In the genomic region with DNA sequence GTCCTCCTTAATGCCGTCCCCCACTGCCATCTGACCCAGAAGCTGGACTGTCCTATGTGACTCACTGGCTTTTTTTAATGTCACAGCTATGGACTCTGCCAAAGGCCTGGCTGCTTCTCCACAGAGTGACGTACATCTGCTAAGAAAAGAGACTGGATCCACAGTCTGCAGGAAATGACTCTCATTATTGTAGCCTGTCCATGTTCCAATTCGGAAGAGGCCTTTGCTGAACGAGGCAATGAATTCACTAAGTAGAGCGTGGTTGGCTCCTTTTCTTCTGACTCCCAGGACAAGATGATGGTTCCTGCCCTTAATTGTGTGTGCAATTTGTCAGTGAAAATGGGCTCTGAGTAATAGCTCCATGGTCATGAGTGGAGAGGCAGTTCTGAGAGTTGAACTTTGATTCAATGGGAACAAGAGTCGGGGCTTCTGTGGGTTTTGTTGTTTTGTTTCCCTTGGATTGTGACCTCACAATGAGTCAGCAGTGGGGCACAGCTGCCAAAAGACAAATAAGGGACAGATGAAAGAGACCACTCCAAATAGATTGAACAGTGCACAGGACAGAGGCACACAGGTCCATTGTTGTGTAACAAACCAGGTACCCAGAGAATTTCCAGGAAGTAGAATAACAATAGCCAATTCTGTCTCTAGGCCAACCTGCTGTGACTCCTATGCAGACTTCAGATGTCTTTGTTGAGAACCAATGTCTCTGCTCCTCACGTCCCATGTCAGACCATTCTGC, we compare ENCODE assay signal across 8 mouse cellular contexts.
A peak's percentile ranks its signal among the peaks of the same experiment; 100 is the strongest.
DNase-seq lines count a peak whose midpoint lies in the region; TF ChIP-seq lines count a peak whose summit lies in the region.
"Had no signal": no experiment of that assay in that cellular context is flagged by ENCODE, and none has a peak within 500 bp of the region (broad histone marks: within the 10 kb centered on the region; RNA-seq: fewer than 3 reads in every experiment).

No protein-coding gene starts in this region.

- H3K36me3 ChIP-seq in C2C12 (ENCODE audit: control insufficient read depth, insufficient read depth) = no peaks in the 10 kb centered on the region
- H3K36me3 ChIP-seq: hindbrain, embryonic 12.5 days had no signal

- peak; percentile 92 for DNase-seq in Muller cell, postnatal 12 days (ENCODE audit: inconsistent ontology term)
- DNase-seq in fibroblast of lung, adult 2 months (ENCODE audit: low read depth) = peak; percentile 33
- peak; percentile 39 for DNase-seq in kidney, adult 9 months
- no peak for DNase-seq in layer of hippocampus, postnatal 14 days (ENCODE audit: low spot score in 2 of 2)
- no peak for DNase-seq in ovary, postnatal 36 days (ENCODE audit: low spot score)
- DNase-seq in spleen, postnatal 4 days (ENCODE audit: low spot score in 2 of 2) = no peak

- no peaks in the 10 kb centered on the region for H3K27me3 ChIP-seq in C2C12 (ENCODE audit: control insufficient read depth, insufficient read depth, insufficient read length)
- H3K27me3 ChIP-seq: hindbrain, embryonic 12.5 days had no signal

- no peaks in the 10 kb centered on the region for H3K79me2 ChIP-seq in C2C12 (ENCODE audit: control insufficient read depth, insufficient read depth)

- no peak overlapping the region for H3K4me3 ChIP-seq in C2C12 (ENCODE audit: insufficient read depth, poor library complexity, severe bottlenecking)
- H3K4me3 ChIP-seq: hindbrain, embryonic 12.5 days had no signal

- no peaks in the 10 kb centered on the region for H3K79me3 ChIP-seq in C2C12 (ENCODE audit: low read depth)

- no peak overlapping the region for H3ac ChIP-seq in C2C12 (ENCODE audit: control insufficient read depth, insufficient read length, low read depth)

- TF ChIP-seq CTCF in C2C12 (IDR thresholded peaks at IDR 0.05; ENCODE audit: control insufficient read depth, insufficient read depth, insufficient read length) = no peak

TF ChIP-seq in C2C12, 6 proteins besides CTCF, POLR2A, EP300 and RAD21:
- TF ChIP-seq FOSL1 (IDR thresholded peaks at IDR 0.05; ENCODE audit: insufficient read depth, low read length, poor library complexity, severe bottlenecking) = peak; percentile 58
- no peak for TF ChIP-seq MAX (IDR thresholded peaks at IDR 0.05)
- peak; percentile 39 for TF ChIP-seq CEBPB (IDR thresholded peaks at IDR 0.05; ENCODE audit: low read depth)
- no peak for TF ChIP-seq USF1 (IDR thresholded peaks at IDR 0.05; ENCODE audit: low read depth)
- TF ChIP-seq MYOG (IDR thresholded peaks at IDR 0.05; ENCODE audit: control insufficient read depth, extremely low read depth, insufficient read length) = no peak
- TF ChIP-seq MYOD1 (IDR thresholded peaks at IDR 0.05; ENCODE audit: control insufficient read depth, insufficient read length, low read depth) = peak; percentile 60

Comparison
In these comparisons a context has a peak if more than half of its experiments do, and no peak if none do; other contexts are left out.
1. DNase-seq: peak in Muller cell, postnatal 12 days (single experiment), fibroblast of lung, adult 2 months (single experiment) and kidney, adult 9 months (single experiment); none in layer of hippocampus, postnatal 14 days (0 of 2), ovary, postnatal 36 days (single experiment) and spleen, postnatal 4 days (0 of 2).